Mouse (Mus musculus) brown adipose tissue, adult 24 weeks (tissue): Measurements from ENCODE around the gene Dynlt3. TPM values are rescaled to one million over a fixed set of nuclear protein-coding genes. Genes with fewer than 3 reads are reported as not detected.
A peak's percentile ranks its signal among the peaks of the same experiment; 100 is the strongest.
"Not testable (repeated sequence)": the region's sequence is repeated elsewhere in the genome, so short reads cannot be mapped to it uniquely, and the experiment has no call there.

Experiments used
- H3K27ac ChIP-seq: fragments of 200-500 bp; replicated peaks from 2 replicates; pipeline ENCODE4 v1.5.1; 2012; ENCODE audit warnings: low read depth, mild to moderate bottlenecking, low read length
- H3K4me1 ChIP-seq: fragments of 200-500 bp; 2 replicates; pipeline ENCODE4 v1.6.1; 2012; ENCODE audit warnings: low read length, mixed read lengths; ENCODE audit not compliant: control insufficient read depth, insufficient read depth, insufficient read length
- H3K4me3 ChIP-seq: fragments of 200-500 bp; 2 replicates; pipeline ENCODE4 v1.5.1; 2012; ENCODE audit warnings: low read depth, mild to moderate bottlenecking, low read length, moderate library complexity; ENCODE audit not compliant: insufficient read depth
- polyA plus RNA-seq: library from polyadenylated mRNA; stranded (reverse); fragments of >200 nt; gene quantifications from 2 replicates; pipeline ENCODE4 v1.2.4, GENCODE M21; 2012; ENCODE audit not compliant: missing spikeins, insufficient read depth, insufficient read length

The Dynlt3 gene
- polyA plus RNA-seq, result 105 and 172 TPM in 2 replicates

GRCm38 (mm10) chrX:9662391-9663111 is at the start of gene Dynlt3:
TSS of gene Dynlt3 (minus strand) at chrX:9663003.
- peak within 1 kb of the TSS; percentile 90 for H3K4me3 ChIP-seq
- no peaks in the 10 kb centered on the region for H3K4me1 ChIP-seq
- peak within 1 kb of the TSS; percentile 88 for H3K27ac ChIP-seq

GRCm38 (mm10) chrX:9699815-9700214 is 37.0 kb upstream of the Dynlt3 start:
- Histone ChIP-seq H3K4me3 (no peak overlapping the region), H3K27ac (no peak overlapping the region), H3K4me1 (no peaks in the 10 kb centered on the region)

DNA sequence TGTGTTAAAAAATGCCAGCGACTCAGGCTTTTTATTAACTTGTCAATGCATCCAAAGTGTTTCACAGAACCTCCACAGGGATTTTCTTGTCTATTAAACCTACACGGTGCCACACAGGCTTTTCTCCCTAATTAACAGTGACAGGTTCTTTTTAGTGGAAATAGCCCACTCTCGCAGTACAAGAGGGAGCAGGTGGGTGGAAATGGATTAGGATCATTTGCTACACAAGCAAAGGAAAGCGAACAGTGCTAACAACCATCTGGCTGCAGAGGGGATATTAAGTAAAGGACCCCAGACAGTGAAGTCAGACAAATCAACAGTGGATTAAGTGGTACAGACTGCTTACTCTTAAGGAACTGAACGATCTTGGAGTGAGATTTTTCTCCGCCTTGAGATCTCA is 33.2 kb upstream of the Dynlt3 start:
- Histone ChIP-seq H3K4me3 (no peak overlapping the region), H3K27ac (no peak overlapping the region), H3K4me1 (no peaks in the 10 kb centered on the region)

- Histone ChIP-seq H3K4me1 (no peaks in the 10 kb centered on the region), H3K4me3 (no peak overlapping the region), H3K27ac (no peak overlapping the region)
These were observed 9.2 kb upstream of the Dynlt3 start for GRCm38 (mm10) chrX:9672040-9672439.

GRCm38 (mm10) chrX:9671418-9671817 is 8.6 kb upstream of the Dynlt3 start:
- no peaks in the 10 kb centered on the region for H3K4me1 ChIP-seq
- H3K27ac ChIP-seq, result no peak overlapping the region
- no peak overlapping the region for H3K4me3 ChIP-seq

- Histone ChIP-seq H3K4me3 (no peak overlapping the region), H3K27ac (no peak overlapping the region), H3K4me1 (no peaks in the 10 kb centered on the region)
These were observed 10.0 kb downstream of the Dynlt3 start for GRCm38 (mm10) chrX:9652806-9653205.

GRCm38 (mm10) chrX:9640594-9640993 is 22.2 kb downstream of the Dynlt3 start:
- H3K27ac ChIP-seq, H3K4me1 ChIP-seq: not testable (repeated sequence)

DNA sequence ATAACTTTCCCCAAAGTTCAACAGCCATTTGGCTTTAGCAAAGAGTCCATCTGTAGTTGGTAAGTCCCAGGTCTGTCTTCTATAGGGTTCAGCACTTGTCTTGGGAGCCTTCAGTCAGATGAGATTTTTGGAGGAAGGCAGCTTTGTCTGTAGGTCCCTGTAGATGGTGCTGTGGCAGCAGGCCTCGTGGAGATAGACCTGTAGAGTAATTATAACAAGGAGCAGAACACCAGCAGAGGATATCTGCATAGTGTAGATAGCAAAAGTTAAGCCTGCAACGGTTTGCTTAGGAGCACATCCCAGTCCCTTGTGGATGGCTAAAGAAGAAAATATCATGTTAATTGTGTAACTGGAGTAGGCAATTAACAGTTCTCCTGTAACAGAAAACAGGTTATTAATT is 22.7 kb downstream of the Dynlt3 start:
- not testable (repeated sequence) for H3K4me1 ChIP-seq

More at GRCm38 (mm10) chrX:9640594-9640993, 22.2 kb downstream of the Dynlt3 start:
- not testable (repeated sequence) for H3K4me3 ChIP-seq

More for the DNA sequence above, 22.7 kb downstream of the Dynlt3 start:
- not testable (repeated sequence) for H3K27ac ChIP-seq, H3K4me3 ChIP-seq

Other genes starting within 250 kb of the Dynlt3 start
- gene Cybb, start 175.2 kb downstream of the Dynlt3 start, polyA plus RNA-seq, result 4.0 and 7.2 TPM in 2 replicates
- gene H2al1o, start 90.6 kb downstream of the Dynlt3 start, polyA plus RNA-seq, result not detected in 2 replicates
- gene Hypm, start 183.9 kb upstream of the Dynlt3 start, polyA plus RNA-seq, result not detected in 2 replicates
- gene H2al3, start 186.7 kb upstream of the Dynlt3 start, polyA plus RNA-seq, result not detected in 2 replicates
- not detected in 2 replicates for gene Sytl5, start 222.6 kb upstream of the Dynlt3 start, polyA plus RNA-seq